Mouse (Mus musculus) MEL-GATA-1-ER (cell line): ENCODE data around the gene Acad11.

ENCODE experiments used
- DNase-seq: peaks from one replicate; pipeline ENCODE4 v3.0.0-alpha.2; 2012; ENCODE audit warnings: low read depth; ENCODE audit errors: extremely low read depth

The Acad11 gene

GRCm38 (mm10) chr9:104063244-104063961 is at the start of gene Acad11:
TSS of gene Acad11 (plus strand) at chr9:104063377.
- peak; percentile 86 for DNase-seq

- no peak for DNase-seq
Observed at GRCm38 (mm10) chr9:104014526-104014925, 48.7 kb upstream of the Acad11 start.

- DNase-seq = no peak
Observed at GRCm38 (mm10) chr9:104021026-104021425, 42.2 kb upstream of the Acad11 start.

GRCm38 (mm10) chr9:104027186-104027585 is 36.0 kb upstream of the Acad11 start:
- DNase-seq = no peak

- no peak for DNase-seq
Observed at GRCm38 (mm10) chr9:104029861-104030260, 33.3 kb upstream of the Acad11 start.

GRCm38 (mm10) chr9:104034231-104034630 is 28.9 kb upstream of the Acad11 start:
- no peak for DNase-seq

GRCm38 (mm10) chr9:104034718-104035117 is 28.5 kb upstream of the Acad11 start:
- no peak for DNase-seq

GRCm38 (mm10) chr9:104035261-104036015 is 27.7 kb upstream of the Acad11 start:
- peak; percentile 26 for DNase-seq

GRCm38 (mm10) chr9:104038266-104038665 is 24.9 kb upstream of the Acad11 start:
- no peak for DNase-seq

GRCm38 (mm10) chr9:104039031-104039695 is 24.0 kb upstream of the Acad11 start:
- no peak for DNase-seq

- DNase-seq = no peak
Observed at GRCm38 (mm10) chr9:104039742-104040141, 23.4 kb upstream of the Acad11 start.

GRCm38 (mm10) chr9:104040362-104040761 is 22.8 kb upstream of the Acad11 start, which contains the start of gene Gm28305:
TSS of gene Gm28305 (plus strand) at chr9:104040662.
- no peak for DNase-seq

- DNase-seq = no peak
Observed at GRCm38 (mm10) chr9:104043676-104044075, 19.5 kb upstream of the Acad11 start.

GRCm38 (mm10) chr9:104051028-104051427 is 12.1 kb upstream of the Acad11 start:
- no peak for DNase-seq

GRCm38 (mm10) chr9:104062430-104063243 is 540 bp upstream of the Acad11 start, which contains the start of gene Uba5:
TSS of gene Uba5 (minus strand) at chr9:104063134.
- peak; percentile 55 for DNase-seq

GRCm38 (mm10) chr9:104064571-104064970 is 1.4 kb downstream of the Acad11 start:
- no peak for DNase-seq

- DNase-seq = no peak
Observed at GRCm38 (mm10) chr9:104070241-104070640, 7.1 kb downstream of the Acad11 start.

- DNase-seq = no peak
Observed at GRCm38 (mm10) chr9:104070863-104071604, 7.9 kb downstream of the Acad11 start.

- peak; percentile 26 for DNase-seq
Observed at GRCm38 (mm10) chr9:104075808-104076207, 12.6 kb downstream of the Acad11 start.

- no peak for DNase-seq
Observed at GRCm38 (mm10) chr9:104078780-104079179, 15.6 kb downstream of the Acad11 start.
